Mouse (Mus musculus): Measurements from ENCODE around the gene Kifc1.
"Not testable (repeated sequence)": the region's sequence is repeated elsewhere in the genome, so short reads cannot be mapped to it uniquely, and the experiment has no call there.

Kifc1 gene

DNA sequence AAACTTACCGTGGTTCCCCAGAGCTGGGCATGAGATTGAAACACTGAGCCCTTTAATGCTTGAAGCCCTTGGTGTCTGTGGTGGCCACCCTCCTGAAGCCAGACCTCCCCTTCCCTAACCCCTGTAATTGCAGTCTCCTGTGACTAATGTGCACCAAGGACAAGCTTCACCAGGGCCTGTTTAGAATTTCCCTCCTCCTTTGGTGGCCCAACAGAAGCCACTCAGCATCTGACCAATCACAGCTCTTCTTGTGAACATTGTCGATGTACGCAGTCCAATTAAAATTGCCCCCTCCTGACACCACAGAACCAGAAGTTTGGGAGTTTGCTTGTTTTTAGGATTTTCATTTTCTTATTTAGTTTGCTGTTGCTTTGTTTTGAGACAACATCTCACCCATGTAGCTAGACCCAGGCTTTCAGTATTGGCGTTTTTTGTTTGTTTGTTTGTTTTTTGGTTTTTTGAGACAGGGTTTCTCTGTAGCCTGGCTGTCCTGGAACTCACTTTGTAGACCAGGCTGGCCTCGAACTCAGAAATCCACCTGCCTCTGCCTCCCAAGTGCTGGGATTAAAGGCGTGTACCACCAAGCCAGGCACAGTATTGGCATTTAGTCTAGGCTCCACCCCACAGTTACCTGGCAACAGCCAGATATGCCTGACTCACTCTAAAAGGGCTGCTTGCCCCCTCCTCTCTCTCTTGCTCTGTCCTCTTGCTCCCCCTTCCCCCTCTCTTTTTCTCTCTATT, 13.6 kb upstream of the Kifc1 start:
- not testable (repeated sequence) for DNase-seq (ENCODE audit: low spot score in 2 of 2)

DNA sequence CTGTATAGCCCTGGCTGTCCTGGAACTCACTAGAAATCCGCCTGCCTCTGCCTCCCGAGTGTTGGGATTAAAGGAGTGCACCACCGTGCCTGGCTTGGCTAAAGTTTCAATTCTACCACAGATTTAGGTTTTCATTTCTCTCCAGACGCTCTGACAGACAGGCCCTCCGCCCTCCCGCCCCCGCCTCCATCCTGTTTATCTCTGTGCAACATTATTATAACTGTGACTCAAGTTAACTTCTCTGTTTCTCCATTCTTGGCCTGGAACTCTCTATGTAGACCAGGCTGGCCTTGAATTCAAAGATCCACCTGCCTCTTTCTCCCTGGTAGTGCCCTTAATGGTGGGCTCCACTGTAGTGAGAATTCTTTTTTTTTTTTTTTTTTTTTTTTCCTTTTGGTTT, 12.0 kb upstream of the Kifc1 start:
- DNase-seq (ENCODE audit: low spot score in 2 of 2), result no peak

DNA sequence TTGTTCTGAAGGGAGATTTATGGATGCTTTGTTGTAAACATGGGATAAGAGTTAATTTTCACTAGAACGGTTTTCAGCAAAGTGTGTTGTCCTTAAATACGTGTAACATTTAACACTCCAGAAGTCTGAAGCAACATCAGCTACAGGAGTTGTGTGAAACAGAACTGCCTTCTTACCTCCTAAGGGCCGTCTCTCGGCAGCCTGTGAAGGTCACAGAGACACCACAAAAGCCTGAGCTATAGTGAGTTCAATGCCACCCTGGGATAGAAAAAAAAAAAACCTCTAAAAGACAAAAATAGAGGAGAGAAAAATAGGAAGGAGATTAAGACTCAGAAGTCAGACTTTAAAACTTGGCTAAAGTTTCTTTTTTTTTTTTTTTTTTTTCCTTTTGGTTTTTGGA, 11.6 kb upstream of the Kifc1 start:
- DNase-seq (ENCODE audit: low spot score in 2 of 2), result no peak

DNA sequence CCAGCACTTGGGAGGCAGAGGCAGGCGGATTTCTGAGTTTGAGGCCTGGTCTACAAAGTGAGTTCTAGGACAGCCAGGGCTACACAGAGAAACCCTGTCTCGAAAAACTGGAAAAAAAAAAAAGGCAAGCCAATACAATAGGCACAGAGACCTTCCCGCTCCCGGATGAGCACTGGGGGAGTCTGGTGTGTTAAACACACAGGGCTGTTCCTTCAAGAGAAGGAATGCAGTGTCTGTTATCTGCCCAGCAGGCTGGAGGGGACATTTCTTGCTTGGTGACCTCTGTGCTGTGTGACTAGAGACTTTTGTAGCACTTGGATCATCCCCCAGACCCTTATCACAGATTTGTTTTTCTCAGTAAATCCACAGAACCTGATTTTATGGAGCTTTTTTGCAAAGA, 11.2 kb upstream of the Kifc1 start:
- no peak for DNase-seq (ENCODE audit: low spot score in 2 of 2)

DNA sequence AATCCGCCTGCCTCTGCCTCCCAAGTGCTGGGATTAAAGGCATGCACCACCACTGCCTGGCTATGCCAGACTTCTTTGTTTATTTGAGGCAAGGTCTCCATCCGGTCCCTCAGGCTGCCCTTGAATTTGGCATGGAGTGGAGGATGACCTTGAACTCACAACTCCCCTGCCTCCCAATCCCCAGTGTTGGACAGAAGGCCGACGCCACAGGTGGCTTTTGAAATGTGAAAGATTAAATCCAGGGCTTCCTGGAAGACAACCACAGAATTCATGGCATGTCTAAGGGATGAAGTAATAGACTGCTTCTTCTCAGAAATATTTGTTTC, 10.5 kb upstream of the Kifc1 start:
- no peak for DNase-seq (ENCODE audit: low spot score in 2 of 2)

DNA sequence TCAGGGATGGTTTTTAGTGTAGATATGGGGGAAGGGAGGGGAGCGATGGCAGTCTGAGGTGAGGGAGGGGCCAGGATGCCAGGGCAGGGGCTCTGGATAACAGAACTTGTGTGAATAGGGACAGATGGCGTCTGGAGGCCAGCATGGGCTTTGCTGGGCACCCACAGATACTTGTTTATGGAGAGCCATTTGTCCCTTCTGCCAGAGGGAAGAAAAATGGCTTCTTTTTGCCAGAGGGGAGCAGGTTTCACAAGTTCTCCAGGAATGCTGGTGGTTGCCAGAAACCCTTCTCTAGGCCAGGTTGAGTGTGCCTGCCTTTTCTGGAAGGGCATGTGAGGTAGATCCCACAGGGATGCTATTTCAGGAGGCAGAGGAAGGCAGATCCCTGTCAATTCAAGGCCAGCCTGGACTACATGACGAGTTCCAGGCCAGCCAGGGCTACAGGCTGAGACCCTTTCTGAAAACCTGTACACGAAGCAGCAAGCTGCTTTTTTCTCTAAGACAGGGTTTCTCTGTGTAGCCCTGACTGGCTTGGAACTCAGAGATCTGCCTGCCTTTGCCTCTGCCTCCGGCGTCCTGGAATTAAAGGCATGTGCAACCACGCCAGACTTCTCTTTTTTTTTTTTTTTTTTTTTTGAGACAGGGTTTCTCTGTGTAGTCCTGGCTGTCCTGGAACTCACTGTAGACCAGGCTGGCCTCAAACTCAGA, 10.0 kb upstream of the Kifc1 start:
- no peak for DNase-seq (ENCODE audit: low spot score in 2 of 2)

DNA sequence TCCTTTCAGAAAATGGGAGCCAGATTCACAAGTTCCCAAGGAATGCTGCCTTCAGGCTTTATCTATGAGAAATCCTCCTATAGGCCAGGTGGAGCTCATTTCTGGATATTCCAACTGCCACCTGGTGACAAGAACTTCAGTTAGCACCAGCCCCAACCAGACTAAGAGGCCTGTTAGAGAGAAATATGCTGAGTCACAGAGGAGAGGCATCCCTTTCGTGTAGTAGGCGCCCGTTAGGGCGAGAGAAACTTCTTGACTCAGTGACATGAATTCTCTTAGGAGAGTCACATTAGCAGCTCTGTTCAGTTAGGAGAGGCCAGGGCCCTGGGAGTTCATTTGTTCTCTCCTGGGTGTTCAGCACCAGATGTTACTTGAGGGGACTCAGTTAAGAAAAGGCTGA, 9.2 kb upstream of the Kifc1 start:
- no peak for DNase-seq (ENCODE audit: low spot score in 2 of 2)

DNA sequence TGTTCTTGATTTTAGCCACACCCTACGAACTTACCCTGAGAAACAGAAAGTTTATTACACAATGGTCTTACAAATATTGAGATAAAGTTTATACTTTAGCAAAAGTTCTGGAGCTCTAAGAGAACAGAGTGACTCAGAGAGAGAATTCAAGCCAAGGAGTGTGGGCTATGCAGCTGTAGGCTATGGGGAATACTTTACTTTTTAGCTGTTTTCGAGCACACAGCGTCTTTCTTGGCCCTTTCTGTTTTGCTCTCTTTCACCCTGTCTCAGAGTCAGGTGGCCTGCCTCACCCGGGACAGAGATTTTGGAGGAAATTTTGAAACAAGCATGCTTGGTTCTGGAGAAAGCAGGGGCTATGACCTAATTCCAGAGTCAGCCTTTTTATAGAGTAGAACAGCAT, 7.7 kb upstream of the Kifc1 start:
- DNase-seq (ENCODE audit: low spot score in 2 of 2), result not testable (repeated sequence)

DNA sequence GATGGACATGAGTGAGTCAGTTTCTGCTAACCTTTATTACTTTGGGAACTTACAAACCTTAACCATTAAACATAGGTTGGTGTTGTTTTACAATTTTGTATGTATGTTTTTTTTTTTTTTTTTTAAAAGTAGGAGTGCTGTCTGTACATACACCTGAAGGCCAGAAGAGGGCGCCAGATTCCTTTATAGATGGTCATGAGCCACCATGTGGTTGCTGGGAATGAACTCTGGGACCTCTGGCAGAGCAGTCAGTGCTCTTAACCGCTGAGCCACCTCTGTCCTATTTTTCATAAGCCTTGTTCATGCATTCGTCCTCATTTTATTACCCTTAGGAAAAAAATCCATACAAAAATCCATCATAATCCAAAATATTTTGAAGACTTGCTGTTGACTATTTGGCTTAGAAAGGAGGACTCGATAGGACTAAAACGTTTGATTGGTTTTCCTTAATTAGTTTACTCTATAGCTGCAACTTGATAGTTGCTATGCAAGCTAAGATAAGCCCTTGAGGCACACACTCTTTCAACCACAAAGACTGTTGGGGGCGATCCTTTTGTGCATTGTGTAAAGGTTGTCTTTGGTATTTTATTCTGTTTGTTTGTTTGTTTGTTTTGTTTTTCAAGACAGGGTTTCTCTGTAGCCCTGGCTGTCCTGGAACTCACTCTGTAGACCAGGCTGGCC, 6.8 kb upstream of the Kifc1 start:
- DNase-seq (ENCODE audit: low spot score in 2 of 2), result no peak

DNA sequence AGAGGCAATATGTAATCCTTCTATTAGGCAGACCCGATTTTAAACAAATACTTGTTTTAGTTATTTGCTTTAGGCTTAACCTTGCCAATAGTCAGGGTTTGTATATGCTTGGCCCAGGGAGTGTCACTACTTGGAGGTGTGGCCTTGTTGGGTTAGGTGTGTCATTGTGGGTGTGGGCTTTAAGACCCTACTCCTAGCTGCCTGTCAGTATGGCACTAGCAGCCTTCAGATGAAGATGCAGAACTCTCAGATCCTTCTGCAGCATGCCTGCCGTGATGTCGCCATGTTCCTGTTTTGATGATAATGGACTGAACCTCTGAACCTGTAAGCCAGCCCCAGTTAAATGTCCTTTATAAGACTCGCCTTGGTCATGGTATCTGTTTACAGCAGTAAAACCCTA, 2.5 kb upstream of the Kifc1 start:
- not testable (repeated sequence) for DNase-seq (ENCODE audit: low spot score in 2 of 2)

DNA sequence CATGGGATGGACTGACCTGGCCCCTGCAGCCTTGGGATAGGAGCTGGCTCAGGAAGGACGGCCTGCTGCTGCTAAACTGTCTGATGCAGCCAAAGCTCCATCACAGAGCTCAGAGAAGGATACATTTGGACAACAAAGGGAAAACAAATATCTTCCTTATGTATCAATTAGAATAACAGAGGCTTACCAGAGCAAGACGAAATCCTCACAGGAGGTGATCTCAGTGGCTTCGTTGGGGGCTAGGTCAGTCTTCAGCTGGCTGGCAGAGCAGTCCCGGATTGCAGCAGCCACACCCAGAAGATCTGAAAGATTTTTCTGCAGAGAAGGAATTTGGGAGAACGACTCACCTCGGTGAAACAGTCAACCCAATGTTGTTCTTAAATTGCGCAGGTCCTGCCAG, 2.0 kb upstream of the Kifc1 start:
- DNase-seq (ENCODE audit: low spot score in 2 of 2), result no peak

DNA sequence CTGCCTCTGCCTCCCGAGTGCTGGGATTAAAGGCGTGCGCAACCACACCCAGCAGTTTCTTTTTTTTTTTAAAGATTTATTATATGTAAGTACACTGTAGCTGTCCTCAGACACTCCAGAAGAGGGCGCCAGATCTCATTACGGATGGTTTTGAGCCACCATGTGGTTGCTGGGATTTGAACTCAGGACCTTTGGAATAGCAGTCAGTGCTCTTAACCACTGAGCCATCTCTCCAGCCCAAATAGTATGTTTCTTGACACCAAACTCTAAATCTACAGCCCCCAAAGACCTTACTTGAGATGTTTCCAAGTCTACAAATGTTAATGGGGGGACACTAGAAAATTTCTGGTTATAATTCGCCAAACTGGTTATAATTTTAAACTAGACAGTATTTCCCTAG, 1.4 kb upstream of the Kifc1 start:
- not testable (repeated sequence) for DNase-seq (ENCODE audit: low spot score in 2 of 2)

DNA sequence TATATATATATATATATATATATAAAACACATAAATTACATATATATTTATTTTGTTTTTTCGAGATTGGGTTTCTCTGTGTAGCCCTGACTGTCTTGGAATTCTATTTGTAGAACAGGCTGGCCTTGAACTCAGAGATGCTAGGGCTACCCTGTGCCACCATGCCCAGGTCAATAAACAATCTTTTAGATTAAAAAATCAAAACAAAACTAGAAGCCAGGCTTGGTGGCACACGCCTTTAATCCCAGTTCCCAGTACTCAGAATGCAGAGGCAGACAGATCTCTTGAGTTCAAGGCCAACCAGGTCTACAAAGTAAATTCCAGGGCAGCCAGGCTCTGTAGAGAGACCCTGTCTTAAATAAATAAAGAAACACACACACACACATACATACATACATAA, 896 bp upstream of the Kifc1 start:
- DNase-seq (ENCODE audit: low spot score in 2 of 2), result no peak

DNA sequence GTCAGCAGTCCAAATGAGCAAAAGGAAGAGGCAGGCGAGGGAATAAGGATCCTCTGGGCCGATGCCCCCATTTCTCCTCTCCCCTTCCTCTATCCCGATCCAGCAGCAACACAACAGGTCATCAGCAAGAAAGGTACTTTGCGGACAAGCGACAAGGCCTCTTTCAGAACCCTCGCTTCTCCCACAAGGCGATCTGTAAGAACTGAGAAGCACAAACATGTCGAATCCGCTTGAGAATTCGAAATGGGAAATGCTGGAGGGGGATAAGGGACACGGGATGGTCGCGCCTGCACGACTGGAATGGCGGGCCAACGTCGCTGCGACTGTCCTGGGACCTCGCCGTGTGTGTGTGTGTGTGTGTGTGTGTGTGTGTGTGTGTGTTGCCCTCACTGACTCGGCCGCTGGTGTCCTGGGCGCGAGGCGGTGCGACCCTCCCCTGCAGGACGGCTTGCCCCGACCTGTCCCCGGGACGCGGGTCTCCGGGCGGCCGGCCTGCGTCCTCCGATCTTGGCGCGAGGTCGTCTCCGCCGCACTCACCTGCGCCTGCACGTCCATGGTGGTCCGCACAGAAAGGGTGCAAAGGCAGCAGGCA, 424 bp downstream of the Kifc1 start:
- not testable (repeated sequence) for DNase-seq (ENCODE audit: low spot score in 2 of 2)

DNA sequence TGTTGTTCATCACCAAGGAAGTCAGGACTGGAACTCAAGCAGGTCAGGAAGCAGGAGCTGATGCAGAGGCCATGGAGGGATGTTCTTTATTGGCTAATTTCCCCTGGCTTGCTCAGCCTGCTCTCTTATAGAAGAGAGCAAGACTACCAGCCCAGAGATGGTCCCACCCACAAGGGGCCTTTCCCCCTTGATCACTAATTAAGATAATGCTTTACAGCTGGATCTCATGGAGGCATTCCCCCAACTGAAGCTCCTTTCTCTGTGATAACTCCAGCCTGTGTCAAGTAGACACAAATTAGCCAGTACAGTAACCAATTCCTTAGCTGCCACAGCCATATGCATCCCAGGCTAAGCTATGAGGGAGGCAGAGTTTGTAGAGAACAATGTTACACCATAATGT, 2.2 kb downstream of the Kifc1 start:
- DNase-seq (ENCODE audit: low spot score in 2 of 2), result not testable (repeated sequence)

DNA sequence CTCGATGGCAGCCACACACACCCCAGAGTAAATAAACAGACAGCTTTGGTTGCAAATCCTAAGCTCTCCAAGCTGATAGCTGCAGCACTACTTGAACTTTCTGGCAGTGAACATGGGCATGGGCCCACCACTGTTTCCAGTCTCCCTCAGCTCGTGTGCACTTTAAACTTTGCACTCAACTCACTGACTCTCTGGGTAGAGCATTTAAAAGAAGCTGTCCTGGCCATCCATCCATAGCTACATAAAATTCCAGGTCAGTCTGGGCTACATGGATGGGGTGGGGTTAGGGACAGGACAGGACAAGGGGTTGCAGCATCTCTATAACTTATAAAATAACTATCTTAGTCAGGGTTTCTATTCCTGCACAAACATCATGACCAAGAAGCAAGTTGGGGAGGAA, 2.7 kb downstream of the Kifc1 start:
- DNase-seq (ENCODE audit: low spot score in 2 of 2), result not testable (repeated sequence)

DNA sequence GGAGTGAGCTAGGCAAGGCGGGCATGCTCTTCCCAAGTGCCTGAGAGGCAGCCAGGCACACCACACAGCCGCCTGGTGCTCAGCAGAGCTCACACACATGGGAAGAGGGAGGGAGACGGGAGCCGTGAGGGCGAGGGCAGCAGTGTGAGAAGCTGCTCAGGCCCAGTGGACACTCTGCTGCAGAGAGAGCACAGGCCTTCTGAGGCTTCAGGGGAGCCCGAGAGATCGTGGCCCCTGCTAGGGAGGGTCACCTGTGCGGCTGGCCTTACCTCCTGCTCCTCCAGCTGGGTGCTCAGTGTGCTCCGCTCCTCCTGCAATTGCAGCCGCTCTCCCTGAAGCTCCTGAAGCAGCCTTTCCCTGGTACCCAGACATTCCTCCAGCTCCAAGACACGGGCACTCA, 6.1 kb downstream of the Kifc1 start:
- DNase-seq (ENCODE audit: low spot score in 2 of 2), result not testable (repeated sequence)

DNA sequence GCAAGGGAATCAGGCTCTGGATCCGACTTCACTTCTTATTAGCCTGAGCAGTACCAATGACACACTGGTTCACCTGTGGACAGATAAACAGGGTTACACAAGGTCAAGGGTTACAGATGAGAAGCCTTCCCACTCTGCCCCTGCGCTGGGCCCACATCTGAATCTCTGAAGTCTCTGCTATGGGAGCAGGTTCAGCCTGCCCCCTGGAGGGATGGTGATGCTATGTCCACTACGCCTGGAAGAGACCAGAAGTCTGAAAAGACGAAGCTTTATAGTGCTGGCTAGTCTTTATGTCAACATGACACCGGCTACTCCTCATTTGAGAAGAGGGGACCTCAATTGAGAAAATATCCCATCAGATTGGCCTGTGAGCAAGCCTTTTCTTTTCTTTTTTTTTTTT, 14.7 kb downstream of the Kifc1 start:
- not testable (repeated sequence) for DNase-seq (ENCODE audit: low spot score in 2 of 2)

DNA sequence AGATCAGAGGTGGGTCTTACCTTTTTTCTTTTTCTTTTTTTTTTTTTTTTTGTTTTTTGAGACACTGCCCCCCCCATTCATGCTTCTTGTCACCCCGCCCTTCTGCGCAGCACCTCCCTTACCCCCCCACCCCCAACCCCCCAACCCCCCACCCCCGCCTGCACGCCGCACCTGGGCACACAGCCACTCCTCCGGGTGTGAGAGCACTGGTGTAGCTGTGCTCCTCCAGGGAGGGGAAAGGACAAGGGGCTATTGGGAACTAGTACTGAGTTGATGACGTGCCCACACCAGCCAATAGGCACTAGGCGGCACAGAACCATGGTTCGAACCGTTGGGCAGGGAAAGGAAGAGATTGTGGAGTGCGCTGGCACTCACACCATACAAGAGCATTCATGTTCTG, 16.1 kb downstream of the Kifc1 start:
- DNase-seq (ENCODE audit: low spot score in 2 of 2), result no peak

DNA sequence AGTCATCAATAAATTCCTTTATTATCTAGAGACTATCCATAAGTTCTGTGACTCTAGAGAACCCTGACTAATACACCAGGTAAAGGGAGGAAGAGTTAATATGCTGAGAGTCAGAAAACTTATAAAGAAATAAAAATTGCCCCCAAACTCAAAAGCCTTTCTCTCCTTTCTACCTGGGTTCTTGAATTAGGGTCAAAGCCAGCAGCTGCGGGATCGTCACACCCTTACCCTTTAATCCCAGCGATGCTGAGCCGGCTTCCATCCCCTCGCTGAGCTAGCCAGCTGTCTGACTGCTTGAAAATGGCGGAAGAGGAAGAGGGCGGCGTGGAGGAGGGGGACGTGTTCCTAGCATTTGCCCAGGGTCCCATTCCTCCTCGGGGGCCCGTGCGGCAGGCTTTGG, 16.9 kb downstream of the Kifc1 start, which contains the start of gene Gm7029:
Gene Gm7029 (plus strand): TSS at position 301 of the 400 bp plus-strand sequence.
- not testable (repeated sequence) for DNase-seq (ENCODE audit: low spot score in 2 of 2)

DNA sequence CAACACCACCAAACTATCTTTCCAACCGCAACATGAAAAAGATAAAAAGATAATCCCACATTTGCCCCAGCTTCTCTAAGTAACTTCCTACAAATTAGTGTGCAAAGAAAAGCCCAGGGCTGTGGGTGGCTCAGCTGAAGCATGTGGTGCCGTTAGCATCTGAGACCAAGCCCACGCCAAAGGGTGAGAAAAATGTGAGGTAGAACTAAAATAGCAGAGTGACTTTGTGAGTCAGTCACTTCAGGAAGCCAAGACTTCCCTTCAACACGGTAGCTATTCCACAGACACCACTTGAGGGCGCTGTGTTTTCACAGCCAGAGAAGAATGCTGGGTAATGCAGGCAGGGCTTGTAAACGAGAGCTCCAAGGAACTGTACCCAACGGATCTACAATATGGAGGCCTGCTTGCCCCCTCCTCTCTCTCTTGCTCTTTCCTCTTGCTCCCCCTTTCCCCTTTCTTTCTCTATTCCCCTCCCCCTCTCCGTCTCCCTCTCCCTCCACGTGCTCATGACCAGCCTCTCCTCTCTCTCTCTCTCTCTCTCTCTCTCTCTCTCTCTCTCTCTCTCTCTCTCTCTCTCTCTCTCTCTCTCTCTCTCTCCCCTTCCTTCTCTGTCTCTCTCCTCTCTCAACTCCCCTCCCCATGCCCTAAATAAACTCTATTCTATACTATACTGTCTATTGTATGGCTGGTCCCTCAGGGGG, 25.0 kb downstream of the Kifc1 start:
- no peak for DNase-seq (ENCODE audit: low spot score in 2 of 2)

DNA sequence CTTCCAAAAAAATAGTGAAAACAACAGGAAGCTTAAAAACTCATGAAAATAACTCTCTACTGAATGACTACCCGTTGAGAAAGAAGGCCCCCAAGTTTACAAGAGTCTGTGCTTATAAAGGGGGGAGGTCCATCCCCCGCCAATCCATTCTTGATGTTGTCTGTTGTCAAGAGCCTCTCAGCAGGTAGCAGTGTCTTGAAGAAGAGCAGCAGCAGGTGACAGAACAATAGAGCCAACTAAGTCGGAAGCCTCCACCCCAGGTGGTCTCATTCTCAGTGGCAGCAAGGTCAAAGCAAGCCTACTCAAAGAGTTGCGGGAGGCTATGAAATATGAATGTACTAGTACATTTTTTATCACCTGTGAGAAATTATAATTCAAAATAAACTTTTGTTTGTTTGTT, 32.6 kb downstream of the Kifc1 start:
- no peak for DNase-seq (ENCODE audit: low spot score in 2 of 2)

Data from cerebellum, postnatal 4 days (tissue).